Mouse (Mus musculus) ES-E14 (cell line): Measurements from ENCODE around the gene Plekha3. TPM values are rescaled to one million over a fixed set of nuclear protein-coding genes. Genes with fewer than 3 reads are reported as not detected.

Experiments
- DNase-seq: peaks from one replicate; pipeline ENCODE4 v3.0.0-alpha.2; 2013; ENCODE audit warnings: low read depth, low spot score
- H3K27ac ChIP-seq: 2 replicates; pipeline ENCODE4 v1.5.1; 2012; ENCODE audit warnings: low read depth, mild to moderate bottlenecking, low read length, moderate library complexity, mixed read lengths; ENCODE audit not compliant: poor library complexity, insufficient read depth, severe bottlenecking
- H3K36me3 ChIP-seq: 2 replicates; pipeline ENCODE4 v1.6.1; 2012; ENCODE audit warnings: mild to moderate bottlenecking, low read length, moderate library complexity, mixed read lengths; ENCODE audit not compliant: control insufficient read depth, poor library complexity, insufficient read depth, severe bottlenecking
- H3K4me1 ChIP-seq, 2 experiments: fragments of 150-350 bp in 1 of 2; sonication (generic) in 1 of 2; 2 replicates each; pipeline ENCODE4 v1.6.1; 2012; ENCODE audit warnings: low read length in 2 of 2, mild to moderate bottlenecking in 1 of 2, mixed read lengths in 1 of 2; ENCODE audit not compliant: control insufficient read depth in 2 of 2, insufficient read depth in 2 of 2, poor library complexity in 1 of 2
- H3K4me3 ChIP-seq, 2 experiments: fragments of 150-350 bp in 1 of 2; sonication (generic) in 1 of 2; 2 replicates each; pipeline ENCODE4 v1.5.1; 2012; ENCODE audit warnings: low read length in 2 of 2, low read depth in 1 of 2, mild to moderate bottlenecking in 1 of 2, mixed read lengths in 1 of 2; ENCODE audit not compliant: insufficient read depth in 1 of 2, poor library complexity in 1 of 2, severe bottlenecking in 1 of 2
- H3K9ac ChIP-seq: 2 replicates; pipeline ENCODE4 v1.6.1; 2012; ENCODE audit warnings: low read depth, mild to moderate bottlenecking, low read length, mixed read lengths; ENCODE audit not compliant: poor library complexity, insufficient read depth, severe bottlenecking
- H3K9me3 ChIP-seq: fragments of 150-350 bp; sonication (generic); 2 replicates; pipeline ENCODE4 v1.6.1; 2012; ENCODE audit warnings: low read depth, mild to moderate bottlenecking, low read length; ENCODE audit not compliant: control insufficient read depth, insufficient read depth
- CHD2 ChIP-seq: IDR thresholded peaks from 2 replicates; pipeline ENCODE4 v1.6.1; 2014; ENCODE audit warnings: mild to moderate bottlenecking, low read depth, low read length, inconsistent platforms
- HCFC1 ChIP-seq: IDR thresholded peaks from 2 replicates; pipeline ENCODE4 v1.6.1; 2012; ENCODE audit warnings: low read length, inconsistent platforms, borderline replicate concordance; ENCODE audit not compliant: insufficient read depth
- MAFK ChIP-seq: IDR thresholded peaks from 2 replicates; pipeline ENCODE4 v1.6.1; 2014; ENCODE audit warnings: mild to moderate bottlenecking, low read depth, low read length, inconsistent platforms; ENCODE audit not compliant: insufficient read depth
- ZC3H11A ChIP-seq: IDR thresholded peaks from 2 replicates; pipeline ENCODE4 v1.6.1; 2012; ENCODE audit warnings: low read depth, mild to moderate bottlenecking, inconsistent platforms, low read length, borderline replicate concordance
- ZNF384 ChIP-seq: IDR thresholded peaks from 2 replicates; pipeline ENCODE4 v1.6.1; 2012; ENCODE audit warnings: low read depth, low read length, inconsistent platforms
- in situ Hi-C, 2 experiments: fragments of 600-800 bp; cut with MboI; formaldehyde crosslinking; loops; one replicate each; pipeline ENCODE4 v1.15.1; 2025; ENCODE audit warnings: low sequenced_read_pairs in 2 of 2, inconsistent platforms in 1 of 2; ENCODE audit not compliant: unreplicated experiment in 2 of 2
- total RNA-seq: library from RNA; depleted of rRNA; stranded (reverse); fragments of 300-350 nt; gene quantifications from 2 replicates; pipeline ENCODE4 v1.2.3, GENCODE M21; 2012

Gene Plekha3
- total RNA-seq, 1 experiment = 18.8 TPM

GRCm38 (mm10) chr2:76693765-76694164 is 18.7 kb downstream of the Plekha3 start:
- H3K36me3 ChIP-seq = peaks cover 19% of the 10 kb centered on the region
- no peaks in the 10 kb centered on the region for H3K4me1 ChIP-seq
- TF ChIP-seq CHD2 = no peak
- no peak for TF ChIP-seq MAFK
- no peak for TF ChIP-seq ZC3H11A
- H3K9ac ChIP-seq = no peak overlapping the region
- no peak for DNase-seq
- no peak overlapping the region for H3K4me3 ChIP-seq
- no peaks in the 10 kb centered on the region for H3K9me3 ChIP-seq
- H3K27ac ChIP-seq = no peak overlapping the region
- in situ Hi-C loops = no loop called here

GRCm38 (mm10) chr2:76695290-76695689 is 20.2 kb downstream of the Plekha3 start:
- Histone ChIP-seq H3K27ac (no peak overlapping the region), H3K4me1 (no peaks in the 10 kb centered on the region; a peak in 1 of 4 replicates), H3K36me3 (peaks cover 18% of the 10 kb centered on the region), H3K4me3 (no peak overlapping the region), H3K9ac (no peak overlapping the region), H3K9me3 (no peaks in the 10 kb centered on the region)
- no peak for DNase-seq
- in situ Hi-C loops = no loop called here
- TF ChIP-seq ZC3H11A = no peak

GRCm38 (mm10) chr2:76702188-76702587 is 27.1 kb downstream of the Plekha3 start:
- Histone ChIP-seq H3K27ac (no peak overlapping the region), H3K36me3 (peaks cover 12% of the 10 kb centered on the region), H3K9ac (no peak overlapping the region), H3K4me1 (no peaks in the 10 kb centered on the region; a peak in 1 of 4 replicates), H3K4me3 (no peak overlapping the region), H3K9me3 (no peaks in the 10 kb centered on the region)
- no peak for DNase-seq
- in situ Hi-C loops = no loop called here
- TF ChIP-seq MAFK (no peak), HCFC1 (no peak), ZNF384 (no peak), CHD2 (no peak), ZC3H11A (no peak)

- Histone ChIP-seq H3K36me3 (peaks cover 12% of the 10 kb centered on the region), H3K9ac (no peak overlapping the region), H3K4me3 (no peak overlapping the region), H3K9me3 (no peaks in the 10 kb centered on the region), H3K4me1 (no peaks in the 10 kb centered on the region; a peak in 1 of 4 replicates), H3K27ac (no peak overlapping the region)
- TF ChIP-seq ZNF384 (no peak), MAFK (no peak), CHD2 (no peak)
- DNase-seq = no peak
- in situ Hi-C loops = no loop called here
These were observed 27.7 kb downstream of the Plekha3 start for GRCm38 (mm10) chr2:76702751-76703150.

- TF ChIP-seq ZC3H11A = no peak
- TF ChIP-seq HCFC1 = no peak
- no peak for TF ChIP-seq ZNF384
- no peak for TF ChIP-seq MAFK
- Histone ChIP-seq H3K4me3 (no peak overlapping the region), H3K27ac (no peak overlapping the region), H3K4me1 (no peaks in the 10 kb centered on the region), H3K9ac (no peak overlapping the region), H3K9me3 (no peaks in the 10 kb centered on the region), H3K36me3 (peaks cover 20% of the 10 kb centered on the region)
- in situ Hi-C loops = no loop called here
- DNase-seq = no peak
These were observed 30.6 kb downstream of the Plekha3 start for GRCm38 (mm10) chr2:76705655-76706054.
